Mouse (Mus musculus): ENCODE measurements around the gene Olfml1.

GRCm38 (mm10) chr7:107535311-107535710, 31.9 kb upstream of the Olfml1 start:
- TF ChIP-seq CTCF (IDR thresholded peaks at IDR 0.05; ENCODE audit: extremely low read depth, insufficient read depth, insufficient read length, insufficient replicate concordance) (no peak), POLR2A (IDR thresholded peaks at IDR 0.05; ENCODE audit: low read depth, low read length) (no peak)
